Mouse (Mus musculus) ovary, postnatal 14 days (tissue): ENCODE results near the gene Pgrmc1.

Experiments
- DNase-seq: peaks from one replicate; pipeline ENCODE4 v3.0.0; 2022; ENCODE audit warnings: low spot score

The Pgrmc1 gene

DNA sequence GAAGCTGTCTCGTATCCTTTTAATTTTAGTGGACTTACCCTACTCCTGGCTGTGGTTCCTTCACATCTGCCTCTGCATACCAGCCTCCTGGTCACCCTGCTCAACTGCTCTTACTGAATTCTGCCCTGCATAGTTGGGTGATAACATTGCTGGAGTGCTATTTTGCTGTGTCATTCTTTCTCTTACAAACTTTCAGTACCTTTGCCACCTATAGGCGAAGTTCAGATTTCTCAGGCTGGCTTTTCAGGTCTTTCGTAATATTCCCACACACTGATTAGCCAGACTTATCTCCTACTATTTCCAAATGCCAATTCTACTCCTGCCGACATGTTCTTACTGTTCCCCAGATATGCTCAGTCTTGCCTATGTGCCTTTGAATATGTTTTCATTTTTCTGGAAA is 6.0 kb downstream of the Pgrmc1 start:
- DNase-seq, result no peak

DNA sequence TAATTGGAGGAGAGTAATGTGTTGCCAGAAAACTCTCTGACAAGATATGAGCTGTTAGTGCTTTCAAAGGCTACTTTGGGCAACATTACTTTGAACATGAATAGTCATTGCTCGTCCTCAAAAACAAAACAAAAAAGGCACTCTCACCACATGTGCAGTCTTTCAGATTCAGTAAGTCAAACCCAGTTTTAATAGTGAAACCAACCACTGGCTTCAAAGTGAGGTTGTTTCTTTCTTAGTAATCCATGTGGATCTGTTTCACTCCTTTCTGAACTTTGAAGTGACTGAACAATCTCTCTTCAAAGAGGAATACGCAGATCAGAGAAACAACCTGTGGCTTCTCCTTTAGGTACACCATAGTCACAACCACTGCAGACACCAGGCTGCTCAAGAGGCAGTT is 11.1 kb downstream of the Pgrmc1 start:
- no peak for DNase-seq

GRCm38 (mm10) chrX:36628102-36628501 is 30.1 kb downstream of the Pgrmc1 start:
- no peak for DNase-seq

- no peak for DNase-seq
Measured at GRCm38 (mm10) chrX:36630771-36631170, 32.8 kb downstream of the Pgrmc1 start.

DNA sequence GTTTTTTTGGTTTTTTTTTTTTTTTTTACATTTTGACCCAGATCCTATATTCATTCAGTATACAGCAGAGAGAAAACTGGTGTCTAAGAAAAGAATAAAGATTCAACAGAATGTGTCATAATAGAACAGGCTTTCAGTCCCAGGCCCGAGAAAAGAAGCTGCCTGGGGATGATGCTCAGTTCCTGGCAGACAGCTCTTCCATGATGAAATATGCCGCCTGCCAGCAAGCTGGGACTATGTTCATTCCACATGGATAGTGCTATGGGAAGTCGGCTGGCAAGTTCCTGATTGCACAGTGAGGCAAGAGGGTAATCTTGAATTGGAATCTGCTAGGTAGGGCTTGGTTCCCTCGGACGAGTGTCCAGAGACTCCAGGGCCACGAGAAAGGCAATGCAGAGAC is 42.0 kb downstream of the Pgrmc1 start:
- DNase-seq, result no peak

DNA sequence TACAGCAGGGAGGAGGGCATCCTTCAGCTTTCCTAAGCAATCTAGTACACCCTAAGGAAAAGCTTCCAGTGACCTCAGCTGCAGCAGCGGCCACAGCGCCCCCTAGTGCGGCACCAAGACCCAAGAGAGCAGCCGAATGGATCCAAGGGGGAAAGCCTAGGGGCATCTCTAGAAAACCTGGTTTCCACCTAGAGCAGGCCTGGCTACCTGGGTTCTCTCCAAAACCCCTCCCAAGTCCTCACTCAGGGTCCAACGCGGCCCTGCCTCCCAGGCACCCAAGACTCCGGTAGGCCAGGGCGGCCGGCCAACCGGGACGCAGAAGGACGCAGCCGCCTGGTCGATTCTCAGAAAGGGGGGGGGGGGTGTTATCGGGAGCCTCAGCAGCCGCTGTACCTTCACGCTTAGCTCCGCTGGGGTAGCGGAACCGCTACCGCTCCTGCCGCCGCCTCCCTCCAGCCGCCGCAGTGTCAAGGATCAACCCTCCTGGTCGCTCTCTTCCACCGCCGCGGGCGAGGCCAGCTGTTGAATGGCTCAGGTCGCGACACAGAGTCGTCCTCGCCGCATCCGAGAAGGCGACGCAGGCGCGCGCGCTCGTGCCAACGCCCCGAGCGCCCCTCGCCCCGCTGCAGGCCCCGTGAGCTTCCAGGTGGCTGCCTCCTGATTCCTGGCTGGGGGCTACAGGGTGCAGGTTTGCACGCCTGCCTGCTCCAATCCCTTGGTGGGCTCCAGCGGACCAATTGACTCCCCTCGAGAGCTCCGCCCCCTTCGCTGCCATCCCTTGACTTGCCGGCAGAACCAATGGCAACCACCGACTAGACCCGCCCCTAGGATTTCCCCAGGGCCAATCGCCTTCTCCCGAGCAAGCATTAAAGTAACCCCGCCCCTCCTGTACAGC is 46.9 kb downstream of the Pgrmc1 start, which contains the start of gene Akap17b:
Gene Akap17b, minus strand, starts transcription at position 739 of the 895 bp plus-strand sequence.
- DNase-seq, result peak; percentile 58
